Mouse (Mus musculus): ENCODE measurements at regions not wholly inside any gene's neighbourhood (a gene's known extent, or its start where the extent isn't known, plus 50 kb on each side); places are given as distances from the start of the nearest gene placed in this dataset.
A peak's percentile ranks its signal among the peaks of the same experiment; 100 is the strongest.

DNA sequence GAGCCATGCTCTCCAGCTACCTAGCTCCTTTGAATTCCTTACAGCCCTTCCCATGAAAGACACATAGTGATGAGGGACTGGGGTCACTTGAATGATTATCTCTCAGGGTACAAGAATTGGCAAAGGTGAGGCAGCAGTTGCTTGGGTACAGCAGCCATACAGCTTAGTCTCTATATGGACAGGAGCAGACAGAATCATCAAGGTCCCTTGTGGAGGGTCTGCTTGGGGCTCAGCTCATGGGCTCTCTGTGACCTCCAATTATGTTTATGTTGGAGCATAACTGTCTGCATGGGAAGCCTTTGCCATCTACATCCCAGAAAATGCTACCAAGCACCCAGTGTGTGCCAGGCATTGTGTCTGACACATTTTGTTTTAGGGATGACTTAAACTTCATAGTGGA lies 118.4 kb upstream of the Lhcgr start:
- DNase-seq, result no peak

DNA sequence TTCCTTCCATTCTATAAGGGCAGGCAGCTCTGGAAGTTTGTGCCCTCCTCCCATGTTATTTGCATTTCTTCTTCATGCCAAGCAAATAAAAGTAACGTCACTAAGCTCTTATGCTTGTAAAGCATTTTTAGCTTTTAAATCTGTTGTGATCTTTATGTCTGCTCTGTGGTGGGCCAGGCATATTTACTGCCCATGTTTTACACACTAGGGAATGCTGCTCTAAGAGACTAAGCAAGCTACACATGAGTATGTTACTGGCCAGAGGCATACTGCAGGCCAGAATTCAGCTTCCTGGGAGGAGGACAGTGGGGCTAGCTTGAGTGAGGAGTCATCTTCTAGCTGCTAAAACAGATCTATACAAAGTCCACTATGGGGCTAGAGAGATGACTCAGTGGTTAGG lies 110.0 kb upstream of the Lhcgr start:
- DNase-seq, result no peak

DNA sequence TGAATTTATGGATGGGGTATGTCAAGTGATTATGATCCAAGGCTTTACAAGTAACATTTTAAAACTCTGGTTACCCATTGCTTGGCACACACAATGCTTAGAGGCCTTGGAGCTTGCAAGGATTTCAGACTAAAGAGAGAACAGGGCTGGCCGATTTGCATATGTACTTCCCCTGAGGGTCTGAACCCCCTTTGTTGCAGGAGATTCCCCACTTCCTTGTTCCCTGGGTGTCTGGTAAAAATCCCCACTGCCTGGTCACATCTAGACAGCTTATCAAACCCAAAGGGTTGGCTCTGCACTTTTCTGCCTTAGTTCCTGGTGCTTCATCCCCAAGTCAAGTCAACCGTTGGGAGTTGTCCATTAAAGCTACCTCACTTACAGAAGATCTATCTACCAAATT lies 109.1 kb upstream of the Lhcgr start:
- no peak for DNase-seq

DNA sequence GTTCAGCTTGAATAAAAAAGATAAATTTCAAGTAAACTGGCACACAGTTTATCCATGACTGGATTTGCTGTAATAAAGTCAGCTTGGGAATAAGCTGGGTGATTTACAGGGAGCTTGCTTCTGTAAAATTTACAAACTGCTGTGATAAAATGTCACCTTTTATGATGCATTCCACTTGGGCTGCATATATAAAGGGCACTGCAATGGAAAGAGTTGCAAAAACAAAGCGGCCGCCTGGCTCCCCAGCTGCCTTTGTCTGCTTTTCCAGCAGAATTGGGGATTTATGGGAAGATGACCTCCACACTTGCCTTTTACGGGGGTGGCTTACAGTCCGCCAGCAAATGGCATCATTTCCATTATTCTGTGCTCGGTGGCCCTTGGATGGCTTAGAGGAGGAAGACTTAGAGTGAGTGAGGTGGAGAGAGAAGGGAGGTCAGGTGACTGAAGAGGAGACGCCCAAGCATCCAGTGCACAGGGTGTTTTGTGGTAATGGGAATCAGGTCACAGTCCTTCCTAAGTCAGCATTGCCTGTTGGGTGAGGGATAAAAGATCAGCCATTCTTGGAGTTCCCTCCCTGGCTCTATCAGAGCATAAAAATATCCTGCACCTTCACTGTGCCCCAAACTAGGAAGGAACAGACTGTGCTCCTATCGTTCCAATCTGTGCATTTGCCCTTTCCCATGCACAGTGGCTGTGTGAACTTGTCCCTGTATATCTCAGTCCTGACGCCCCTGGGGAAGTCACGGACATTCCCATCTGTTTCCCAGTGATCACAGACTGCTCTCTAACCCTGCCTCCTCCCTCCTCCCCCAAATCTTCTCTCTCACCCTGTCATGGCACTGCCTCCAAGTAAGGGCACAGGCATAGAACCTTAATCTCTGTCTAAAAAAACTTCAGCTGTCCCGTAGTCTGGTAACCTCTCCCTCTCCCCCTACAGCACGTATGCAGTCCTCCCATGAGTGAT lies 107.2 kb upstream of the Lhcgr start:
- no peak for DNase-seq

DNA sequence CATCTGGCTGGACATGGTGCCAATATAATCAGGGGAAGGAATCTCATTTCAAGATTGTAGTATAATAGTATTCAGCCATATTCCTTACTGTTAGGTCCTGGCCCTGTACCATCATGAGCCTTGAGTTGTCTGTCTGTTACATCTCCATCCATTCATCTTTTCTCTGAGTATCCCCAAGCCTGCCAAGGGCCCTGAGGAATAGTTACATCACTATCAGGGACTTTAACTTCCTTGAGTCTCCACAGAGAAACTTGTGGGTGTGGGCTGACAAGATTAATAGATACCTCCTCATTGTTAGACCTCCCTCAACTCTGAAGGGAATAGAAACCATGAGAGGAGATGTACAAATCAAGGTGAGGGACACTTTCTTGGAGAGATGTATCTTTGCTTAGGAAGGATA lies 101.7 kb upstream of the Lhcgr start:
- DNase-seq, result no peak

DNA sequence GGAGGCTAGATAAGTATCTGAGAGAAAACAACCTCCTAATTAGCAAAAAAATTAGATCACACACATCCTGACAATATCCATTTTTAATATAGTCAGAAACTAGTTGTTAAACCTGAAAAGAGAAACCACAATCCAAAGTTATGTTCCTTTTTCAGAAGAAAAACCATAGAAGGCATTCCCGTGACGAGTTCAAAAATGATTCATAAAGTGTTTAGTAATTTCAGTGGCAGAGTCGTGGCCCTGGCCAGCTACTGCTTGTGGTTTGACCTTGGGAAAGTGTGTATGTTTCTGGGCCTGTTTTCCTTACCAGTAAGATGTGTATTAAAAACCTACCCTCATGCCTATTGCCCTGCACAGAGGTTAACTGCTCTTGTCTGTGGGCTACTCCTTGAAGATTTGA lies 93.7 kb upstream of the Lhcgr start:
- no peak for DNase-seq

DNA sequence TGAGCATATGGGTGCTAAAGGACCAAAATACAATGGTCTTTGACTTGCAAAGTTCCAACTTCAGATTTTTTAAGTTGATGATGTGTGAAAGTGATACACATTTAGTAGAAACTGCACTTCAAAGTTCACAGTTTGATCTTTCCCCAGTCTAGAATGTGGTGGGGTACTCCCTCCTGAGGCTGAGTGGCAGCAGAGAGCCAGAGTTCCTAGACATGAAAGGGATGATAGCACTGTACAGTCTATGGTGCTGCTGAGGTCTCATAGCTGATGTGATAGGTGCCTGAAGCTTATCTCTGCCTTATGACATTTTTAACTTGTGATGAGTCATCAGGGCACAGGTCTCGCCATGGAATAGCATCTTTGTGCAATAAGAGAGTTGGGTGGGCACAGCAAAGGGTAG lies 87.9 kb upstream of the Lhcgr start:
- DNase-seq, result no peak

DNA sequence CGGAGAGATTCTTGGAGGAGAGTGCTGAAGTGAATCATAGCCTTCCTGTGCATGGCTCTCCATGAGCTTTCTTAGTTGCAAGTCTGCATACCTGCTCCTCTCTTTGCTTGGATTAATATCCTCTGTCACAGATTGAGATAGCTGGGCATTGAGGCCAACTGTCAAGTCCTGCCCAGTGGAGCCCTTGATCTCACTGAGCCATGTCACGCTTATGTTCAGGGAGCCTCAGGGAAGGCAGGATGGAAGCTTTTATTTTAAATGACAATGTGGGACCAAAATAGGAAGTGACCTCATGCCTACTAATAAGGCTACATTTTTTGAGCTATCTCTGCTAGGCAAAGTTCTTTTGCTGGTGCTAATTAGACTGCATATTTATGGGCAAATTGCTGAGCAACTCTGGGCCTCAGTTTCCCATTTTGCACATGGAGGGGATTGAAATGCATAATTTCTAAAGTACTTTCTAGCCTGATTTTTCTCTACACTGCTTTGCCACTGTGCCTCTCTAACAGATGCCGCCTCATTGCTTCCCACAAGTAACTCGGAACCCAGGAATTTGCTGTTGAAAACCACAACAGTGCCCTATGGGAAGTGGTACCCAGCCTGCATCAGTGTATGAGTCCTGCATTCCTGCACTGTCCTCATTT lies 78.7 kb upstream of the Lhcgr start:
- no peak for DNase-seq

DNA sequence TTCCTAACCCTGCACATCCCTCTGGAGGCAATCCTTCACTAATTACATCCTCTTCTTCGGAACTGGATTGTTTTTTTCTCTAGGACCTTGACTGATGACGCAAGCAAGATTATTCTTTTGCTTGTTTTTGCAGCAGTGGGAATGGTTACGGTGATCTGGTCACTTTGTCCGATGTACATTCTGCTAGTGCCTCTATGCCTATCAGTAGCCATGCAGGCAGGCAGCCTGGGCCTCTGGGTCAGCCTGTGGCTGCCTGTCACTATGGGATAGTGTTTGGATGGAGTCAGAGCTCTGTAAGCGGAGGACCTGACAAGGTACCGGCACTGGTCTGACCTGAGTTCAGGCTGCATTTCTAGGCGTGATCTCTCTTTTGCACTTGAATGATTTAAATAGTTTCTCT lies 72.8 kb upstream of the Lhcgr start:
- DNase-seq, result no peak

DNA sequence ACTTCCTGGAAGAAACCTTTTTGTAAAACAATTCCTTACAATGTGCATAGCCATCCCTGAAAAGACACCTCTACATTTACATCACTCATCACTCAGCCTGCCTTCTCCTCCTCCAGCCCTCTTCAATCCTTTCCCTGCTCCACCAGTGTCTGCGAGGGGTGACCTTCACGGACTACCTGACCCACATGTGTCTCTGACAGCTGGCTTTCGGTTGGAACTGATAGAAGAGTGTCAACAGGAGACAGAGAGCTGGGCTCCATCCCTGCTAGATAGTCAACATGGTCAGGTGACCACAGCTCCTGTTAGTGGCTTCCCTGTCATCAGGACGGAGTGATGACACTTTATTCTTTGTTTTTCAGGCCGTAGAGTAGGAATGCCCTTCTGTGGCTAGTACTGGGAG lies 72.4 kb upstream of the Lhcgr start:
- no peak for DNase-seq

DNA sequence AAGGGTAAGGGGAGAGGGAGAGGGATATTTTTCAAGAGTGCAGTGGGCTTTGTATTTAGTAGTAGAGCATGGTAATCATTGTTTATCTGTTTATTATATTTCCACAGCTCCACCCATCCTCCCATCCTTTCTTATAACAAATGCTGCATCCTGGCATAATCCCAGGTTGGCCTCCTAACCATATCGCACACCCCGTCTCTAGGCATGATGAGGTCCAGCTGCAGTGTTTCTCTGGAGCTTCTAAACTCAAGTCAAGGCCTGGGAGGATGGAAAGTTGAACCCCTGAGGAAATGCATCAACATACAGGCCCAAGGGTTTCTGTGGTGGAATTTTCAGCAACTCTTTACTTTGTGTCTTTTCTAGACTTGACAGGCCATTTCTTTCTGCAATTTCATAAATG lies 69.3 kb upstream of the Lhcgr start:
- no peak for DNase-seq

DNA sequence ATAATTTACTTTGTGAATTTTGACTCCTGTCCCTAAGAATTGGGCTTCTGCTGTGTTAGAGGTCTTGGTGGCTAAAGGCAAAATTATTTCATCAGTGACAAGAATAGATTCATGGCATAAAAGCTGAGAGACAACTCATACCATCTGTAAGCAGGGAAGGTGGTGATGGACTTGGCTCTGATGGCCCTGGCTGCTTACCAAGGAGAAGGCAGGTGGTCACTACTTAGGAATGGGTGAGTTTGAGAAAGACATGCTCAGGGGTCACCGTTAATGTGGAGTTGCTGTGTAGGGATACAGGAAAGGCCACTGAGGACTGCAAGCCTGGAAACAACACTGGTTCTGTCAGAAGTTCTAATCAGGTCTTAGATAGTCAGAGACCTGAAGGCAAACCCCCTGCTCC lies 68.8 kb upstream of the Lhcgr start:
- no peak for DNase-seq

DNA sequence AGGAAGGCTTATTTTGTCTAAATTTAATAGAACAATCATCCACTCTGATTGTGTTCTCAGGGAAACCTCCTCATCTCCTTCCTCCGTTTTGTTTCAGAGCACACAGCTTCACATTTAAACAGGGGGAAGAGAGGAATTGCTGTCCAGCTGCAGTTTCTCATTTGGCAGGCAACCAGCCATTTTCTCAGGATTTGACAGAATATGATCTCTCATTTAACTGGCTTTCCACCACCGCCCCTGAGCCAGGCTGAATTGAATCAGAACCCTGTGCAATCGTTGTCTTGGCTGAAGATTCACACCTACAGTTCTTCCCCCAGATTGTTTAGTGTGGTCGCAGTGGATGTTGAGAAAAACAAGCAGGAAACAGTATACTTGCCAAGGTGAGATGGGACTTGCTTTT lies 66.9 kb upstream of the Lhcgr start:
- DNase-seq, result peak; percentile 23

DNA sequence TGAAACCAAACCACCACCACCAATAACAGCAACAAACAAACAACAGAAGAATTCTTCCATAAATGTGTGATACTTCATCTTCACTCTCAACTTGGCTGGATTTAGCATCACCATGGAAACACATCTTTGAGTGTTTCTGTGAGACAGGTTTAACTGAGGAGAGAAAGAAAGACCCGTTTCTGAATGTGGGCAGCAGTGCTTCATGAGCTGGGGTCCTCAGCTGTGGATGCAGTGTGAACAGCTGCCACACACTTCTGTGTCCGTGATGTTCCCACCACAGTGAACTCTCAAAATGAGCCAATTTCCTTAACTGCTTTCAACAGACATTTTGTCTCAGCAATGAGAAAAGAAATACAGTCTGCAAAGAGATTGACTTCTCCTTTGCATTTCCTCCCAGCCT lies 55.5 kb upstream of the Lhcgr start:
- DNase-seq, result no peak

DNA sequence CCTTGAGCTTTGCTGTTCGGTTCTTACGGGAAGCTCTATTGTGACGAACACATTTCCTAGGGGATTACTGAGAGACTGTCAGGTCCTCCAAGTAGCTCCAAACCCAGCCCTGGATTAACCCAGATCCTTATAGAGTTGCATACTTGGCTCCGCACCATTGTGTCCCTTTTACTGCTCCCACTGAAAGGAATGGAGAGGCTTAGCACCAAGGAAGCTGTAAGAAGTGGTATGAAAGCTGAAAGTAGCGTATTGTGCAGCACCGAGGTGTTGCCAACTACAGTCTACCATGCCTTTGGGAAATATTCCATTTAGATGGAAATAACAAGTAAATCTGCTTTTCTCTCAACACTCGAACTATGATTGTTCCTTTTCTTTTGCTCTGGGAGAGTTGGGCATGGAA lies 53.5 kb upstream of the Lhcgr start:
- no peak for DNase-seq
